Mouse (Mus musculus) thymus, adult 18-20 months (tissue): Measurements from ENCODE around the gene Vmn2r-ps159.
"Not testable (repeated sequence)": the region's sequence is repeated elsewhere in the genome, so short reads cannot be mapped to it uniquely, and the experiment has no call there.

Experiments
- DNase-seq, 2 experiments: peaks; one replicate each; pipeline ENCODE4 v3.0.0; 2022; ENCODE audit warnings: mixed read lengths in 2 of 2

Gene Vmn2r-ps159

GRCm38 (mm10) chr4:156330803-156331202, at the start of gene Vmn2r-ps159:
TSS of gene Vmn2r-ps159 (plus strand) at chr4:156331103.
- DNase-seq: not testable (repeated sequence)

GRCm38 (mm10) chr4:156341601-156342504, 10.9 kb downstream of the Vmn2r-ps159 start:
- DNase-seq: not testable (repeated sequence)

DNA sequence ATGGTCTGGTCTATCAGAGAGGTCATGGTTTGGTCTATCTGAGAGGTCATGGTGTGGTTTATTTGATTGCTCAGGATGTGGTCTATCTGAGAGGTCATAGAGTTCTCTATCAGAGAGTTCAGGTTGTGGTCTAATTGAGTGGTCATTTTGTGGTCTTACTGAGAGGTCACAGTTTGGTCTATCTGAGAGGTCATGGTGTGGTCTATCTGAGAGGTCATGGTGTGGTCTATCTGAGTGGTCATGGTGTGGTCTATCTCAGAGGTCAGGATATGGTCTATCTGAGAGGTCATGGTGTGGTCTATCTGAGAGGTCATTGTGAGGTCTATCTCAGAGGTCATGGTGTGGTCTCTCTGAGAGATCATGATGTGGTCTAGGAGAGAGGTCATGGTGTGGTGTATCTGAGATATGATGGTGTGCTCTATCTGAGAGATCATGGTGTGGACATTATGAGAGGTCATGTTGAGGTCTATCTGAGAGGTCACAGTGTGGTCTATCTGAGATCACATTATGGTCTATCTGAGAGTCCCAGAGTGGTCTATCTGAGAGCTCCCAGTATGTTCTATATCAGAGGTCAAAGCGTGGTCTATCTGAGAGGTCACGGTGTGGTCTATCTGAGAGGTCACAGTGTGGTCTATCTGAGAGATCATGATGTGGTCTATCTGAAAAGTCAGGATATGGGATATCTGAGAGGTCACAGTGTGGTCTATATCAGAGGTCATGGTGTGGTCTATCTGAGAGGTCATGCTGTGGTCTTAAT, 11.8 kb downstream of the Vmn2r-ps159 start:
- DNase-seq: no peak

DNA sequence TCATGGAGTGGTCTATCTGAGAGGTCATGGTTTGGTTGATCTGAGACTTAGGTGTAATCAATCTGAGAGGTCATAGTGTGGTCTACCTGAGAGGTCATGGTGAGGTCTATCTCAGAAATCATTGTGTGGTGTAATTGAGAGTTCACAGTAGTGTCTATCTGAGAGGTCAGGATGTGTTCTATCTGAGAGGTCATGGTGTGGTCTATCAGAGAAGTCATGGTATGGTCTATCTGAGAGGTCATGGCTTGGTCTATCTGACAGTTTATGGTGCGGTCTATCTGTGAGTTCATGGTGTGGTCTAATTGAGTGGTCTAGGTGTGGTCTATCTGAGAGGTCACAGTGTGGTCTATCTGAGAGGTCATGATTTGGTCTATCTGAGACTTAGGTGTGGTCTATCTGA, 12.4 kb downstream of the Vmn2r-ps159 start:
- DNase-seq: no peak

DNA sequence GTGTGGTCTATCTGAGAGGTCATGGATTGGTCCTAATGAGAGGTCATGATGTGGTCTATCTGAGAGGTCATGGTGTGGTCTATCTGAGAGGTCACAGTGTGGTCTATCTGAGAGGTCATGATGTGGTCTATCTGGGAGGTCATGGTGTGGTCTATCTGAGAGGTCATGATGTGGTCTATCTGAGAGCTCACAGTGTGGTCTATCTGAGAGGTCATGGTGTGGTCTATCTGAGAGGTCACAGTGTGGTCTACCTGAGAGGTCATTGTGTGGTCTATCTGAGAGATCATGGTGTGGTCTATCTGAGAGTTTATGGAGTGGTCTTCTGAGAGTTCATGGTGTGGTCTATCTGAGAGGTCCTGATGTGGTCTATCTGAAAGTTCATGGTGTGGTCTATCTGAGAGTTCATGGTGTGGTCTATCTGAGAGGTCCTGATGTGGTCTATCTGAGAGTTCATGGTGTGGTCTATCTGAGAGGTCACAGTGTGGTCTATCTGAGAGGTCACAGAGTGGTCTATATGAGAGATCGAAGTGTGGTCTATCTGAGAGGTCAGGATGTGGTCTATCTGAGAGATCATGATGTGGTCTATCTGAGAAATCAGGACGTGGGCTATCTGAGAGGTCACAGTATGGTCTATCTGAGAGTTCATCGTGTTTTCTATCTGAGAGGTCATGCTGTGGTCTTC, 26.0 kb downstream of the Vmn2r-ps159 start:
- DNase-seq: not testable (repeated sequence)
